Mouse (Mus musculus): ENCODE measurements around the gene Fcgrt.
A peak's percentile ranks its signal among the peaks of the same experiment; 100 is the strongest.

Fcgrt gene

DNA sequence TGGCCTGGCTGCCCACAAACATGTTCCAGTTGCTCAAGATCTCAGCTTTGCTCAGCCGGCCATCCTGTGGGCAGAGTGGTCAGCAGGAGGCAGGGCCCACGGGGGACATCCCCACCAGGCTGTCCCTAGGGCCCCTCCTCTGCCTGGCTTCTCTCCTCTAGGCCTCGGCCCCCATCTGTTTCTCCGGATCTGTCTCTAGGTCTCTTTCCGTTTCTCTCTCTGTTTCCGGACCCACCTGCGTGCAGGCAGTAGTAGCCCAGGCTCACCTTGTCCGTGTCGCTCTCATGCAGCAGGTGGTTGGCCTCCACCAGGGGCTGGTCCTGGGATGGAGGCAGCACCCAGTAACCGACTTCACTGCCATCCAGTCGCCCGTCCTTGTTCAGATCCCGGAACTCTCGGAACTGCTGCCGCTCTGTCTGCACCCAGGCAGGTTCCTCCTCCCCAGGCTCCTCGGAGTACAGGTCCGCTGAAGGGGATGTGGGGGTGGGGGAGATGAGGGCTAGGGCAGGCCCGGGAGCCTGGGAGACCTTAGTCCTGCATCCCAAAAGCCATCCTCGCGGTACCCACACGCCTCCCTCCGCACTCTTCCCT, 20.3 kb downstream of the Fcgrt start:
- DNase-seq (ENCODE audit: low read depth, low spot score): no peak

DNA sequence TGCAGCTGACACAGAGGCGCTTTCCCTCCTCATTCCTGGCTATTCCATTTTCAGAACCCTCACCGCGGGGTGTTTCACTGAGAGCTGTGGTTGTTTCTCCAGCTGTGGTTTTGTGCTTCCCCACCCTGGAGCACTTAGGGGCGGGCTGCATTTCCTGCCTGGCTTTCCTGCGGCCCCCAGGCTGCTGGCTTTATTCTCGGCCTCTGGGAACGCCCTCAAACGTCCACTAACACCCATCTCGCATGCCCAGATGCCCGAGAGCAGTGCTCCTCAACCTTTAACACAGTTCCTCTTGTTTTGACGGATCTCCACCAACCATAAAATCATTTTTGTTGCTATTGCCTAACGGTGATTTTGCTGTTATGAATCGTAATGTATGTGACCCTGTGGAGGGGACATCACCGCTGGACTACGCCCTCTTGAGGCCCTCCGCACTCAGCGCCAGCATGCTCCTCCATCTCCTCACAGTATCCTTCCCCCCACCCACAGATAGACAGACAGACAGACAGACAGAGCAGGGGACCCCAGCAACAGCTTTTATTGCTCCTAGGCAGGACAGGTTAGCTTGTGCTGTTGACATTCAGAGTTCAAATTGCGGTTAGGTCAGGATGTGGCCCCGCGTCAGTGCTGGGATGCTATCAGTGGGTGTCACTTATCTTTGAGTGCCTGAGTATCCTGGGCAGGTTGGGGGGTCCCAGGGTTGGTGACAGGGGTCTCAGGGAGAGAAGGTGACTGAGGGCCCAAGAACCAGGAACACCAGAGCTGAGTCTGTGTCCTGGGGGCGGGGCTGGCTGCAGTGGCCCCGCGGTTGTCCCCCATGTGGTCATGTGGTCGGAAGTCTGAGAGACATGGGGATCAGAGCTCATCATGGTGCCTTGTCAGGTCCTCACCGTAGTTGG, 21.0 kb downstream of the Fcgrt start:
- peak; percentile 84 for DNase-seq (ENCODE audit: low read depth, low spot score)

DNA sequence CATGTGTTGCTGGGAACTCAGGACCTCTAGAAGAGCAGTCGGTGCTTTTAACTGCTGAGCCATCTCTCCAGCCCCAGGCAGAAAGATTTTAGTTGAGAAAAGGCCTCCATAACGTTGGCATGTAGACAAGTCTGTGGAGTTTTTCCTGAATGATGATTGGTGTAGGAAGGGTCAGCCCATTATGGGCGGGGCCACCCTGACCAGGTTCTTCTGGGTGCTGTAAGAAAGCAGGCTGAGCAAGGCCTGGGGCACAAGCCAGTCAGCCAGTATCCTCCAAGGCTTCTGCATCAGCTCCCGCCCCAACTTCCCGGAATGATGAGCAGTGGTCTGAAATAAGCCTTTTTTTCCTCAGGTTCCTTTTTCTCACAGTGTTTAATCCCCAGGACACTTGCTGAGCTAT, 22.6 kb downstream of the Fcgrt start:
- DNase-seq (ENCODE audit: low read depth, low spot score): no peak

DNA sequence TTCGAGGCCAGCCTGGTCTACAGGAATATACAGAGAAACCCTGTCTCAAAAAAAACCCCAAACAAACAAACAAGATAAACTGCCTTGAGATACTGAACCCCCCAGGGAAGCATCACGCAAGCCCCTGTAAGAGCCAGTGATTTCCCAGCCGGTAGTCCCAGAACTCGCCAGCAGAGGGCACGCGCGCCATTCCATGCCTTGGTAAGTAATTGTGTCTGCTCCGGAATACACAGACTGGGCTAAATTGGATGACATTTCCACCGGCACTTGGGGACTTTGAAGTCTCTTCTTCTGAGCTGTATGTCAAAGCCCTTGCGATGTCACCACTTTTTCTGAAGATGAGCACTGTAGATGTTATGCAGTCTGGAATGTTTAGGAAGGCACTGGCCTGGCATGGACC, 23.8 kb downstream of the Fcgrt start:
- peak; percentile 87 for DNase-seq (ENCODE audit: low read depth, low spot score)

DNA sequence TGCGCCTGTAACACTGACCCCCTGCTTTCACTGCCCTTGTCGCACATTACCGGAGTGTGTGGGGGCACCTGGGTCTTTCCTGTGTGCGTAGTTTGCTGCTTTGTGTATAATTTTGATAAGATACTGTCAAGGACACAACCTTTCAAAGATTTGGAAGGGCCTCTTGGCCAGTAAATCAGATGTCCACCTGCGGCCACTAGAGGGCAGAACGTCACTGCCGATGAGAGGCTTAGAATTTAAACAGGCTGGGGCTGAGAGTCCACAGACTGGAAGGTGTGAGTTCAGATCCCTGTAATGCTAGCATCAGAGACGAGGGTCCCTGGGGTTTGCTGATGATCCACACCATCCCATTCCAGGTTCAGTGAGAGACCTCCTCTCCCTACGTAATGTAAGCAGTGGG, 25.1 kb downstream of the Fcgrt start:
- DNase-seq (ENCODE audit: low read depth, low spot score): peak; percentile 76

DNA sequence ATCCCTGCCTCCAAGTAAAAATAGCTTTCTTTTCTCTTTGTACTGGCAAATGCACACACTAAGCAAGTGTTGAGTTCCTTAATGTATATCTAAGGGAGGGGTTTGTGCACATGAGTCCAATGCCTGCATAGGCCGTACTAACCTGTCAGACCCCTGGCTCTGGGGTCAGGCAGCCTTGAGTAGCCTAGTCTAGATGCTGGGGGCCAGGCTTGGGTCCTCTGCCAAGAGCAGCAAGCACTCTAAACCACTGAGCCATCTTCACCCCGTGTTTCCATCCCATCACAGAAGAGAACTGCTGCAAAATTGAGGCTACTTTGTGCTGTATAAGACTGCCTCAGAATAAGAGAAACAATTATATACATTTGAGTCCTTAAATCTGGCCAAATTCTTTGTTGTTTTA, 25.8 kb downstream of the Fcgrt start:
- DNase-seq (ENCODE audit: low read depth, low spot score): no peak

DNA sequence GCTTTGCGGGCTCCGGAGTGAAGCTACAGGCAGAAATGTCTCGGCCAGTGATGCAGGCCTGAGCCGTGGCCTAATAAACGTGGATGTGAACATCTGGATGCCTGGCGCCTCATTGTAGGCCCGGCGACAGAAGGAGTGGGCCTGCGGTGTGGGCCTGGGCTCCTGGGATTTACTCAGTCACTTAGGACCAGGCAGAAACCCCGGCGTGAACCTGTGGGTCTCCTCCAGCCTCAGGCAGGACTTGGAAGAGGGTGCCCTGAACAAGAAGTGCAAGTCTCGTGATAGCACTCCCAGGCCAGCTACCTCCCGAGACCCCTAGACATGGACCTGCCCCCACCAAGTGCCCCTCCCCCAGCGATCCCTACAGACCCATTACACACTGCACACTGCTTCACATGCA, 26.3 kb downstream of the Fcgrt start:
- no peak for DNase-seq (ENCODE audit: low read depth, low spot score)

DNA sequence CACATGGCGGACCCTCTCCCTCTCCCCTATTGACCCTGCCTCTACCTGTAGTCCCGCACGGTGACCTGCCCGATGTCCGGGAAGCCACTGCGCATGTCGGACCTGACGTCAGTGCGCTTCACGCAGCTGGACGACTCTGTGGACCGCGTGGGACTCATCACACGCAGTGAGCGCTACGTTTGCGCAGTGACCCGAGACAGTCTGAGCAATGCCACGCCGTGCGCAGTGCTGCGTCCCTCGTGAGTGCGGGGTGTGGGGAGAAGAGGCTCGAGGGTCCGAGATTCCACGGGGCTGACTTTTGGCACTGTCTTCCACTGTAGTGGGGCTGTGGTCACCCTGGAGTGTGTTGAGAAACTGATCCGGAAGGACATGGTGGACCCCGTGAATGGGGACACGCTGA, 27.1 kb downstream of the Fcgrt start:
- no peak for DNase-seq (ENCODE audit: low read depth, low spot score)

DNA sequence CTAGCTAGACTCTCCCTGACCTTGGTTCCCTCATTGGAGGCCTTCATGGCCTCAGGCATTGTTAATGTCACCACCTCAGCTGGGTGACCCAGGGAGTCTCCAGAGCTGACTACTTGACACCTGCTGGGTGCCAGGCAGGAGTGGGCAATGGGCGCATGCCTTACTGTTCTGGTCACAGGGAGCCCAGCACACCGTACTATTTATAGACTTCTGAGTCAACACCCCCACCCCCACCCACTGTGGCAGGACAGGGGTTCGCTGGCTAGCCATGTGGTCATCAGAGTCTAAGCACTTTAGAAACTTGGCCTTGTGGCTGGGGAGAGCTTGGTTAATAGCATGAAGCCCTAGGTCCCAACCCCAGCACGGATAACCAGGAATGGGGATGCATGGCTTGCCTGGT, 28.2 kb downstream of the Fcgrt start:
- DNase-seq (ENCODE audit: low read depth, low spot score): no peak

DNA sequence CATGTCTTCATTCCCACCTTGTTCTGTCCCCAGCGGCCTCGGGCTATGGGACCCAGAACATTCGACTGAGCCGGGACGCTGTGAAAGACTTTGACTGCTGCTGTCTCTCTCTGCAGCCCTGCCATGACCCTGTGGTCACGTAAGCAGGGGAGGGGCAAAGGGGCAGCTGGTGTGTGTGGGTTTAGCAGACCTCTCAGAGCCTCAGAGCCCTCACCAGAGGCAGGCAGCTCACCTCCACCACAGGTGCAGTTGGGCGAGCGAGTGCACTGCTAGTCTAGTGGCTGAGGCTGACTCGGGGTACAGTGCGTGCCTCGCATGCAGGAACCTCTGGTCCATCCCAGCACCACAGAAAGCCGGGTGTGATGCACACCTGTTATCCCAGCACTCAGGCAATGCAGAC, 29.7 kb downstream of the Fcgrt start:
- no peak for DNase-seq (ENCODE audit: low read depth, low spot score)

DNA sequence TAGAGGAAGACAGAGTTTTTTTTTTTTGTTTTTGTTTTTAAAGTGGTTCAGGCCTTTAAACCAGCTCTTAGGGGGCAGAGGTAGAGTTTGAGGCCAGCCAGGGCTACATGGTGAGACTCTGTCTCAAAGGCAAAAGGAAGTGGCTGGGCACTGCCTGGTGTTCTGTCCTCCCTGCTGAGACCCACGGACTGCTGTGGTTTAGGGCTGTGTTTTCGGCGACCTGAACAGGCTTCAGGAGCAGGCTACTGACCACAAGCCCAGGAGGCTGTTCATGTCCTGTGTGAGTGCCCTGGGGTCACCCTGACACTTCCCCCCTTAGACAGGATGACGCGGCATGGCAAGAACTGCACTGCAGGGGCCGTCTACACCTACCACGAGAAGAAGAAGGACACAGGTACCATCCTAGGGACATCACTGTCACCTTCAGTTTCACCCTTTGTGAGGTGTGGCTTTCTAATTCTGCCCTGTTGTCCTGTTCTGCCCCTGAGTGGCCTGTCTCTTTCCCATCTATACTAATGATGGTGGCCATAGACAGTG, 30.4 kb downstream of the Fcgrt start:
- DNase-seq (ENCODE audit: low read depth, low spot score): no peak

DNA sequence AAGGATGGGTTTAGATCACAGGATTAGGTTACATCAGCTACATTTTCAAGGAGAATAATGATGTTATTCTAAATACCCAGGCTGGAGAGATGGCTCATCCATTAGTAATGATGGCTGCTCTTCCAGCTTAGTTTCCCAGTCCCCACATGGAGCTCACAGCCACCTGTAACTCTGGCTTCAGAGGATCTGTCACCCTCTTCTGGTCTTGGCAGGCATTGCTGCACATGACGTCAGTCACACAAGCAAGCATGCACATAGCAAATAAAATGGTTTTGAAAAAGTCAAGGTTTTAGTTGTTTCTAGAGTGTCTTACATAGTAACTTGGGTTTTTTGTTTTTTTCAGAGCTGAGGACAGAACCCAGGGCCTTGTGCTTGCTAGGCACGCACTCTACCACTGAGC, 31.4 kb downstream of the Fcgrt start:
- peak; percentile 43 for DNase-seq (ENCODE audit: low read depth, low spot score)

DNA sequence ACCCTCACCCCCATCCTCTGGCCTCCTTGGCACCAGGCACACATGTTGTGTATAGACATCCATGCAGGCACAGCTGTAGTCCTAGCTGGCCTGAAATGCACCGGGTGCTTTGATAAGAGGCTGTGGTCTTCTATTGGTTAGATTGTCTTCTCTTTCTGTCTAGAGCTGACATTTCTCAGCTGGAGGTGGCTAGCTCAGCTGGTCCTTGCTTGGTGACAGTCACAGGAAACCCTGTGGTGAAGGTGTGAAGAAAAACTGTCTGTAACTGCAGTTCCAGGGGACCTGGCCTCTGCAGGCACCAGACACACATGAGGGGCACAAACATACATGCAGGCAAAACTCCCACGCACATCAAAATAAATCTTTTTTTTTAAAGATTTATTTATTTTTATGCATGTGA, 34.0 kb downstream of the Fcgrt start:
- DNase-seq (ENCODE audit: low read depth, low spot score): peak; percentile 70

DNA sequence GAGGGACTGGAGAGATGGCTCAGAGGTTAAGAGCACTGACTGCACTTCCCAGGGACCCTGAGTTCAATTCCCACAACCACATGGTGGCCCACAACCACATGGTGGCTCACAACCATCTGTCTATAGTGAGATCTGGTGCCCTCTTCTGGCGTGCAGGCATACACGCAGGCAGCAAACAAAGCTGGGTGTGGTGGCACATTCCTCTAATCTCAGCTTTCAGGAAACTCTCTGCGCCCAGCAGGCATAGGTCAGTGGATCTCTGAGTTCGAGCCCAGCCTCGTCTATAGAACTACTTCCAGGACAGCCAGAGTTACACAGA, 35.7 kb downstream of the Fcgrt start:
- DNase-seq (ENCODE audit: low read depth, low spot score): peak; percentile 72

DNA sequence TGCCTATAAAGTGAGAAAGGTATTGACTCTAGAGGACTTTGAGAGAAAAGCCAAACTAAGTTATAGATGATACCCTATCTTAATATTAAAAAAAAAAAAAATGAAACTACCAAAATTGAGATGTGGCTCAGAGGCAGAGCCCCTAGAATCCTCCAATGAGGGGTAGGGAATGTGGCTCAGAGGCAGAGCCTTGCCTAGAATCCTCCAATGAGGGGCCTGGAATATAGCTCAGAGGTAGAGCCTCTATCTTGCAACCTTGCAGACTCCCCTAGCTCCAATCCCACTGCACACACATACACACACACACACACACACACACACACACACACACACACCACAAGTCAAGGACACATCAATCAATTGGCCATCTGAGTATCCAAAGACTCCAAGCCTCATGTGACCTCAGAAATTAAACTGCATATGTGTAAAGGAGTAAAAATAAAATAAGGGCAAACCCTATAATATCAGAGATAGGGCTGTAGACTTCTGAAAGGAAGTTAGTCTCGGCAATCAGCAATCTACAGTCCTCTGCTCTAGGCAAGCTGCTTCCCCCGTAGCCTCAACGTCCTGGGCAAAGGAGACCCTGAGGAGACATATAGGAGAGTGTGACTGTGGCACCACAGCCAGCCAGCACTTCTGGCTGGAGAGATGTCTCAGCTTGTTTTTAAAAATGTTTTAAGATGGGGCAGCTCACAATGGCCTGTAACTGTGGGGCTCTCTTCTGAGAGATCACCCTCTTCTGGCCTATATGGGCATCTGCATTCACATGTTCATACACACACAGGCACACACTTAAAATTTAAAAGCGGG, 36.3 kb downstream of the Fcgrt start:
- no peak for DNase-seq (ENCODE audit: low read depth, low spot score)

DNA sequence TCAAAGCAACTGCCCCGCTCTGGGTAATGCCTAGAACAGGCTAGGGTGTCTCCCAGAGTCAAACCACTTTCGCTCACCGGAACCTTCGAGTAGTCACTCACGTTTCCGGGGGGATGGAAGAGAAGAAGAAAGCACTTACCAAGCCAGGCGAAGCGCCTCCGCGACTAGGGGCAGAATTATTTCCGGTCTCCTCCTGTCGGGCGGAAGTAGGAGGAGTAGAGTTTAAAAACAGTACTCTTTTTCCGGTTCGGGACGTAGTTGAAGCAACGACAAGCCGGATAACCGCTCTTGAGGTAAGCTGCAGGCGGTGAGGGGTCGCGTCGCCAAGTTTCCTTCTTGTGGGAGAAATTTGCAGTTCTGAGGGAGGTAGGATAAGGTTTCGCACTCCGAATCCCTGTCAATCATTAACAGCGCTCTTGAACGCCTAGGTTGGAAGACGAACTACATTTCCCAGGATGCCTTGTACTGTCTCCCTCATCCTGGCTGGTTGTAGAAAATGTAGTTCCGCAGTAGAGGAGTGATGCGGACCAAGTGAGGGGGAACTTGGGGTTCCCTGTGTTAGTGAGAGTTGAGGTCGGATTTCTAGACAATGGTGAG, 41.3 kb downstream of the Fcgrt start, which contains the start of the genes Nosip and Prrg2:
TSS of gene Nosip (plus strand) at position 191 of the 597 bp plus-strand sequence.
TSS of gene Prrg2 (minus strand) at position 439 of the 597 bp plus-strand sequence.
- peak; percentile 98 for DNase-seq (ENCODE audit: low read depth, low spot score)

DNA sequence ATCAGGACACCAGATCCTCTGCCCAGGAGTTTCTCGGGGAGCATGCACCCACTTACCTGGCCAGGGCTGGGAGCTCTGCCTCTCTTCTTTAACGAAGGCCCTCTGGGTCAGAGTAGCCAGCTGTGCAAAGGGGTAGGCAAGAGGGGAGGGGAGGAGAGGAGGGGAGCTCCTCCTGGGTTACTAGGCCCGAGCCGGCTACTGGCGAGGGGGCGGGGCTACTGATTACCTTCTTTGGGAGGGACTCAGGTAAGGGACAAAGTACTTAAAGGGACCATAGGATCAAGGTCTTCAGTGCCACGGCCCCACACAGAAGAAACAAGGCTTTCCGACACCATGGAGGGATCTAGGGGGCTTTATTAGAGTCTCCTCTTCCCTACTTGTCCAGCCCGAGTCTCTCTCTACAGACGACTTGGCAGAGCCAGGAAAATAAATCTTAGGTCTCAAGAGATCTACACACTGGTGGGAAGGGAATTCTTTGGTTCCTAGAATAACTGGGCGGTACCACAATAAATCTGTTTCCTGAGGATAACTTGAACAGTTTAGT, 42.0 kb downstream of the Fcgrt start:
- DNase-seq (ENCODE audit: low read depth, low spot score): no peak

DNA sequence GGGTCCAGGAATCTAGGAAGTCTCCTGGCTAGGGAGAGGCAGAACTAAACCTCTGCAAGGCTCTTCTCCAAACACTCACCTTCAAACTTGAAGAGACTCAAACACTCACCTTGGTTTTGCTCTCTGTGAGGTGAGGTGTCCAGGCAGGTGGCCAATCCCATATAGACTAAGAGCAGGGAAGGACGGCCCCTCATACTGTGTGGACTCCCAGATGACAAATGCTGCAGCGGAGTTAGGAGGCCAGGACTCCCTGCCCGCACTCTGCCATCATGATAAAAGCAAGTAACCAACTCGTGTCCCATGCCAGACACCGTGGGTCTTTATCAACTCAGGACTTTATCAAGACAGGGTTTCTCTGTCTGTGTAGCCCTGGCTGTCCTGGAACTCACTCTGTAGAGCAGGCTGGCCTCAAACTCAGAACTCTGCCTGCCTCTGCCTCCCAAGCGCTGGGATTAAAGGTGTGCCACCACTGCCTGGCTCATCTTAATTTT, 43.0 kb downstream of the Fcgrt start:
- DNase-seq (ENCODE audit: low read depth, low spot score): no peak

DNA sequence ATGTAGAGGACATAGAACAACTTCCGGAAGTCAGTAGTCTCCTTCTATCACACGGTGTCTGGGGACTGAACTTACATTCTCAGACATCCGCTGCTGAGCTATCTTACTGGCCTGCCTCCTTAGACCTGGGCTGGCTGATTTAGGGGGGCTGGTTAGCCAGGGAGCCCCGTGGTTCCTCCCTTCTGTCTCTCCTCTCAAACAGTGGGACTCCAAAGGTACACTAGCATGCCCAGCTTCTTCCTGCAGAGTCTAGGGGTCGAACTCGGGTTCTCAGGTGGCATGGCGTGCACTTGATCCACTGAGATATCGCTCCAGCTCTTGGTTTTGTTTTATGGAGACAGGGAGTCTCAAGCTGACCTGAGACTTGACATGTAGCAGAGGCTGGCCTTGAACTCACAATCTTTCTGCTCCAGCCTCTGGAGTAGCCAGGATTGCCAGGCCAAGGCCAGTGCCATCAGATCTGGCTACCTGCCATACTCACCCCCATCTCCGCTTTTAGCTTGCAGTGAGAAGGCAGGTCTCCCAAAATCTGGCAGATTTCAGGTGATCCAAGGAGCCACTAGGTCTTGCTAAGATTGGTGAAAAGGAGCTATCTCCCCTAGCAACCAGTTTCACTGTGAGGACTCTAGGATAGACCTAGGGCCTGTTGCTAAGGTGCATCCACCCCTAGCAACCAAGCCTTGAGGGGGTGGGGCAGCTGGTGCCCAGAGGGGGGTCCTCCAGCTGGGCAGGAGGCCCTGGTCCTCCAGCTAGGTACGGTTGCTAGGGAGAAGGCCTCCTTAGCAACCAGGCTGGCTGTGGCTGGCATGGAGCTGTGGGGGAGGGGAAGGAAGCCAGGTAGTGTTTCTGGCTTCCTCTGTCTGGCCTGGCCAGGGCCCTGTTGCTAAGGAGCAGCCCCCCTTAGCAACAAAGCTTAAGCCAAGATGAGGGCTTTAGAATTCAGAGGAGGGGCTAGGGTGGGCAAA, 44.8 kb downstream of the Fcgrt start:
- DNase-seq (ENCODE audit: low read depth, low spot score): no peak

DNA sequence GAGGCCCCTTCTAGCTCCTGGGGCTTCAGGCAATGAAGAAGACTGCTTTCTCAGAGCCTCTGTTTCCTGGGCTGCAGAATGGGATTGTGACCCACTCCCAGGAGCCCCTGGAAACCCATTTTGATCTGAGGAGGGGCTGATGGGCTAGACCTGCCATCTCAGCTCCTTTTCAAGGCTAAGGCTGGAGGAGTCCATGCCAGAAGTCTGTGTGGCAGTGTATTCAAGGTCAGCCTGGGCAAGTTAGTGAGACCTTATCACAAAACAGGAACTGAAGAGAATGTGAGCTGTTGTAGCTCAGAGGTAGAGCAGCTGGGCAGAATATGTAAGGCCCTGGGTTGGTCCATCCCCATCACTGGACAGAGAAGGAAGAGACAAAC, 46.7 kb downstream of the Fcgrt start:
- DNase-seq (ENCODE audit: low read depth, low spot score): no peak

Data from CD4-positive helper T cell, adult 2 months (primary cell).